In genomic region chr2:174665404-174665803, GRCm38 (mm10) we compare ENCODE assay signal across 30 mouse cellular contexts. TPM values are rescaled to one million over a fixed set of nuclear protein-coding genes. Genes with fewer than 3 reads are reported as not detected.
DNase-seq lines count a peak whose midpoint lies in the region; ATAC-seq and TF ChIP-seq lines count a peak whose summit lies in the region.
"Had no signal": no experiment of that assay in that cellular context is flagged by ENCODE, and none has a peak within 500 bp of the region (broad histone marks: within the 10 kb centered on the region; RNA-seq: fewer than 3 reads in every experiment).

No protein-coding gene starts in this region.

- TF ChIP-seq CTCF in testis, adult 2 months (IDR thresholded peaks at IDR 0.05; ENCODE audit: control insufficient read depth, insufficient read depth, insufficient replicate concordance, low read depth, low read length) = no peak

- H3K27ac ChIP-seq in testis, adult 2 months (ENCODE audit: control insufficient read depth, insufficient read depth, low read depth, low read length) = no peak overlapping the region
- no peak overlapping the region for H3K27ac ChIP-seq in intestine, embryonic 16.5 days (ENCODE audit: low read length)
- H3K27ac ChIP-seq: forebrain, embryonic 10.5 days; forebrain, embryonic 13.5 days; heart, embryonic 15.5 days; hindbrain, embryonic 10.5 days; hindbrain, embryonic 13.5 days; intestine, embryonic 15.5 days had no signal

- H3K36me3 ChIP-seq in testis, adult 2 months (ENCODE audit: control insufficient read depth, insufficient read depth, low read length) = no peaks in the 10 kb centered on the region
- H3K36me3 ChIP-seq in intestine, embryonic 16.5 days (ENCODE audit: control insufficient read depth, insufficient read depth, low read length) = no peaks in the 10 kb centered on the region
- H3K36me3 ChIP-seq: forebrain, embryonic 10.5 days; heart, embryonic 12.5 days; heart, embryonic 15.5 days; hindbrain, embryonic 10.5 days; hindbrain, embryonic 13.5 days; intestine, embryonic 15.5 days had no signal

- no peak for ATAC-seq in intestine, embryonic 16.5 days
- ATAC-seq: forebrain, embryonic 13.5 days; forebrain, embryonic 16.5 days; hindbrain, embryonic 16.5 days; intestine, embryonic 15.5 days had no signal

- DNase-seq in embryo, embryonic 10.5 days (ENCODE audit: low spot score) = peak; percentile 27
- DNase-seq in embryo, embryonic 11 days = no peak
- DNase-seq in testis, postnatal 14 days (ENCODE audit: low spot score) = no peak
- peak; percentile 46 for DNase-seq in ZHBTc4 (ENCODE audit: low read depth, low spot score)
- DNase-seq: adrenal gland, adult 8-10 months; adrenal gland, postnatal 25 days; B cell, adult 2 months; cerebellum, adult 11-12 months; cerebellum, adult 8-10 months; cerebellum, postnatal 10 days; cerebellum, postnatal 36 days; gastrocnemius, postnatal 10 days; gastrocnemius, postnatal 36 days; heart, postnatal 10 days; heart, postnatal 36 days; kidney, adult 18-20 months had no signal

- peak overlapping the region; percentile 19; the same call in 1 of the 2 replicates for H3K4me3 ChIP-seq in testis, adult 2 months (ENCODE audit: control insufficient read depth, low read depth, low read length)
- H3K4me3 ChIP-seq in intestine, embryonic 16.5 days (ENCODE audit: low read length) = no peak overlapping the region
- H3K4me3 ChIP-seq: forebrain, embryonic 10.5 days; forebrain, embryonic 13.5 days; heart, embryonic 12.5 days; heart, embryonic 15.5 days; hindbrain, embryonic 10.5 days; hindbrain, embryonic 13.5 days; intestine, embryonic 15.5 days had no signal

- H3K9ac ChIP-seq in intestine, embryonic 16.5 days (ENCODE audit: low read depth, low read length) = no peak overlapping the region
- H3K9ac ChIP-seq: forebrain, embryonic 13.5 days; heart, embryonic 12.5 days; heart, embryonic 15.5 days; hindbrain, embryonic 13.5 days; intestine, embryonic 15.5 days had no signal

- 42% methylated on average over 5 of the region's 5 CpGs for WGBS in intestine, embryonic 16.5 days

- H3K4me1 ChIP-seq in testis, adult 2 months (ENCODE audit: control insufficient read depth, insufficient read depth, low read length) = no peaks in the 10 kb centered on the region
- H3K4me1 ChIP-seq in intestine, embryonic 16.5 days (ENCODE audit: control insufficient read depth, insufficient read depth, low read length) = 0 out of 2 replicates have a peak, but pooled peaks cover 3% of the 10 kb centered on the region
- H3K4me1 ChIP-seq: forebrain, embryonic 13.5 days; heart, embryonic 12.5 days; heart, embryonic 15.5 days had no signal

- no peaks in the 10 kb centered on the region for H3K27me3 ChIP-seq in testis, adult 2 months (ENCODE audit: control insufficient read depth, insufficient read depth, low read length)
- no peaks in the 10 kb centered on the region for H3K27me3 ChIP-seq in intestine, embryonic 16.5 days (replicated peaks; ENCODE audit: control insufficient read depth, insufficient read depth, low read length)
- H3K27me3 ChIP-seq: CH12.LX; forebrain, embryonic 13.5 days; heart, embryonic 15.5 days; intestine, embryonic 15.5 days had no signal

- H3K9me3 ChIP-seq in intestine, embryonic 16.5 days (ENCODE audit: control insufficient read depth, low read length) = no peaks in the 10 kb centered on the region
- H3K9me3 ChIP-seq: forebrain, embryonic 10.5 days; forebrain, embryonic 13.5 days; heart, embryonic 12.5 days; heart, embryonic 15.5 days; hindbrain, embryonic 10.5 days; hindbrain, embryonic 13.5 days; intestine, embryonic 15.5 days had no signal

- peak; percentile 20; the same call in 1 of the 2 replicates for TF ChIP-seq POLR2A in testis, adult 2 months (IDR thresholded peaks at IDR 0.05; ENCODE audit: control insufficient read depth, low read depth, low read length)

- no peak overlapping the region for H3K4me2 ChIP-seq in intestine, embryonic 16.5 days (ENCODE audit: low read depth, low read length)
- H3K4me2 ChIP-seq: forebrain, embryonic 13.5 days; heart, embryonic 12.5 days; heart, embryonic 15.5 days; hindbrain, embryonic 13.5 days; intestine, embryonic 15.5 days had no signal

RNA-seq across cellular contexts. Expression of gene Zfp831, which starts 22.1 kb away (rescaled TPM):
- polyA plus RNA-seq in testis, adult 2 months (2012; rRNA removed) = 0.09 and 0.12 TPM in 2 replicates
- 0.01 and 0.04 TPM in 2 replicates for polyA plus RNA-seq in intestine, embryonic 16.5 days (2015; fragmentation: Nextera tagmentation; extraction: Ambion mirVana)
- polyA plus RNA-seq: embryonic facial prominence, embryonic 11.5 days; embryonic facial prominence, embryonic 14.5 days; forebrain, embryonic 13.5 days; forebrain, embryonic 16.5 days; heart, embryonic 12.5 days; hindbrain, embryonic 10.5 days; hindbrain, embryonic 13.5 days; hindbrain, embryonic 16.5 days had no signal

Comparison
In these comparisons a context has a peak if more than half of its experiments do, and no peak if none do; other contexts are left out.
1. DNase-seq: peak in embryo, embryonic 10.5 days (single experiment) and ZHBTc4 (single experiment); none in embryo, embryonic 11 days (single experiment) and testis, postnatal 14 days (single experiment).